Mouse (Mus musculus) hindbrain, embryonic 11.5 days (tissue): ENCODE results near the gene Arl6ip4. TPM values are rescaled to one million over a fixed set of nuclear protein-coding genes. Genes with fewer than 3 reads are reported as not detected.

Experiments
- ATAC-seq: fragments of 200-750 bp; cut with Nextera tagmentation; 2 replicates; pipeline ENCODE4 v1.8.0; 2017; ENCODE audit warnings: mild to moderate bottlenecking, moderate TSS enrichment, moderate library complexity; ENCODE audit not compliant: low FRiP score
- DNase-seq: peaks from one replicate; pipeline ENCODE4 v3.0.0-alpha.2; 2015; ENCODE audit warnings: low spot score
- H3K27ac ChIP-seq: fragments of 300-500 bp; sonication (generic); 2 replicates; pipeline ENCODE4 v1.5.1; 2014; ENCODE audit warnings: mild to moderate bottlenecking, low read depth, low read length
- H3K27me3 ChIP-seq: fragments of 300-500 bp; sonication (generic); 2 replicates; pipeline ENCODE4 v1.6.1; 2014; ENCODE audit warnings: mild to moderate bottlenecking, low read length, moderate library complexity, mixed read lengths; ENCODE audit not compliant: control insufficient read depth, insufficient read depth
- H3K36me3 ChIP-seq: fragments of 300-500 bp; sonication (generic); 2 replicates; pipeline ENCODE4 v1.6.1; 2014; ENCODE audit warnings: mild to moderate bottlenecking, low read length, moderate library complexity, mixed read lengths; ENCODE audit not compliant: control insufficient read depth, insufficient read depth
- H3K4me1 ChIP-seq: fragments of 300-500 bp; sonication (generic); replicated peaks from 2 replicates; pipeline ENCODE4 v1.6.1; 2014; ENCODE audit warnings: low read length, mixed read lengths; ENCODE audit not compliant: control insufficient read depth, insufficient read depth
- H3K4me2 ChIP-seq: fragments of 300-500 bp; sonication (generic); replicated peaks from 2 replicates; pipeline ENCODE4 v1.6.1; 2014; ENCODE audit warnings: mild to moderate bottlenecking, low read depth, low read length
- H3K4me3 ChIP-seq: fragments of 300-500 bp; sonication (generic); 2 replicates; pipeline ENCODE4 v1.5.1; 2014; ENCODE audit warnings: low read depth, low read length
- H3K9ac ChIP-seq: fragments of 300-500 bp; sonication (generic); 2 replicates; pipeline ENCODE4 v1.6.1; 2014; ENCODE audit warnings: low read depth, low read length
- H3K9me3 ChIP-seq: fragments of 300-500 bp; sonication (generic); 2 replicates; pipeline ENCODE4 v1.6.1; 2016; ENCODE audit warnings: low read length; ENCODE audit not compliant: control insufficient read depth
- WGBS: fragments of 180-500 bp; shearing (Covaris S2); extraction: QIAGEN DNeasy Blood & Tissue Kit; methylation state at CpG from one replicate; pipeline ENCODE4 v1.1.7; 2014; 5-methylcytosine and 5-hydroxymethylcytosine counted together
- polyA plus RNA-seq: library from polyadenylated mRNA; unstranded; fragments of >200 nt; fragmentation: Nextera tagmentation; extraction: Ambion mirVana; gene quantifications from 2 replicates; pipeline ENCODE4 v1.2.1, GENCODE M21; 2014

Gene Arl6ip4
- 80.8 and 91.5 TPM in 2 replicates for polyA plus RNA-seq

DNA sequence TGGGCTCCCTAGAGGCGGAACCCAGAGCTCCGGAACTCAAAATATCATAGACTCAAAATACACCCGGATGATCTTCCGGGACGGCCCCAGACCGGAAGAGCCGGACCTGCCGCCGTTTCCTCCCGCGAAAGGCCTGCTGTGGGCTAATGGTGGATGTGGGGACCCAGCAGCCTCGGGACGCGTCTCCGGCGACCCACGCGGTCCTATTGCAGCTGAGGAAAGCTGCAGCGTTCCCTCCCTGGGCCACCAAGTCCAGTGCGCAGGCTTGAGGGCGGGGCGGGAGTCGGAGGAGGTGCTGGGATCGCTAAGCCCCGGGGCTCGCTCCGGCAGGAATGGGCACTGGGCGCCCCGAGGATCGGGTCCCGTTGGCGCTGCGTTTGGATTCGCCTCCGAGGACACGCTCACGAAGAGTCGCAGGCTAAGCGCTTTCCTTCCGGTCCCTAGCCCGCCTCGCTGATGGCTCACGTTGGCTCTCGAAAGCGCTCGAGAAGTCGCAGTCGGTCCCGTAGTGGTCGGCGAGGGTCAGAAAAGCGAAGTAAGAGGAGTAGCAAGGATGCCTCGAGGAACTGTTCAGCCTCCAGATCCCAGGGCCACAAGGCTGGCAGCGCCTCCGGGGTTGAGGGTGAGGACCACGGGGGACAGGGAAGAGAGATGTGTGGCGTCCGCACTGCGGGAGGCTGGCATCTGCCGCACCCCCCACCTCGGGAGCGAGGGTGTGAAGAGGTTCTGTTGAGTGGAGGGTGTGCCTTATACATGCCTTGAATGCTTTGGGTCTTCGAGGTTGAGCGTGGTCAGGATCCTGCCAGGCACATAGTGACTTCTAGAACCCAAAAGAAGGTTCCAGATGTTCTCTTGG is at the start of gene Arl6ip4:
Gene Arl6ip4, plus strand, starts transcription at position 100 of the 856 bp plus-strand sequence.
- ATAC-seq (peak; percentile 20; the same call in 1 of the 2 replicates), DNase-seq (peak; percentile 85)
- Histone ChIP-seq H3K27me3 (no peaks in the 10 kb centered on the region), H3K4me3 (peak within 1 kb of the TSS; percentile 92), H3K36me3 (peaks cover 7% of the 10 kb centered on the region), H3K9ac (peak within 1 kb of the TSS; percentile 95), H3K4me2 (peak within 1 kb of the TSS; percentile 96), H3K9me3 (no peaks in the 10 kb centered on the region), H3K27ac (peak within 1 kb of the TSS; percentile 76), H3K4me1 (peaks cover 14% of the 10 kb centered on the region)
- 2% methylated on average over 64 of the region's 64 CpGs for WGBS

DNA sequence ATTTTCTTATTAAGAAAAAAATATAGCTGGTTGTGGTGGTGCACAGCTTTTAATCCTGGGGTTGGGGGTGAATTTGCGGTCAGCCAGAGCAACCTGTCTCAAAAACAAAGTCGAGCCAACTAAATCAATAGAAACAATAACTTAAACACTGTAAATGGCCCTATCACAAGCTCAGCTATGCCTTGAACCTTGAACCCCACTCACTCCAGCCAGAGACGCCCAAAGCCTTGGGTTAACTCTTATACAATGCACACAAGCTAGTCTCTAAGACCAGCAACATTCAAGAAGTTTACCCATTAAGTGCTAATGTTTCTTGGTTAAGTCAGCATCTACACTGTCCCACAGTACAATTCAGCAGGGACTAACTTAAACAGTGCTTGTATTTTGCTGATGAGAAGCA is 46.2 kb upstream of the Arl6ip4 start:
- no peak overlapping the region for H3K4me2 ChIP-seq
- DNase-seq (no peak), ATAC-seq (no peak)
- no peaks in the 10 kb centered on the region for H3K4me1 ChIP-seq
- H3K36me3 ChIP-seq = no peaks in the 10 kb centered on the region
- no peak overlapping the region for H3K27ac ChIP-seq
- 87% methylated on average over 3 of the region's 3 CpGs for WGBS
- H3K9me3 ChIP-seq = no peaks in the 10 kb centered on the region
- no peak overlapping the region for H3K4me3 ChIP-seq
- H3K9ac ChIP-seq = no peak overlapping the region
- no peaks in the 10 kb centered on the region for H3K27me3 ChIP-seq

DNA sequence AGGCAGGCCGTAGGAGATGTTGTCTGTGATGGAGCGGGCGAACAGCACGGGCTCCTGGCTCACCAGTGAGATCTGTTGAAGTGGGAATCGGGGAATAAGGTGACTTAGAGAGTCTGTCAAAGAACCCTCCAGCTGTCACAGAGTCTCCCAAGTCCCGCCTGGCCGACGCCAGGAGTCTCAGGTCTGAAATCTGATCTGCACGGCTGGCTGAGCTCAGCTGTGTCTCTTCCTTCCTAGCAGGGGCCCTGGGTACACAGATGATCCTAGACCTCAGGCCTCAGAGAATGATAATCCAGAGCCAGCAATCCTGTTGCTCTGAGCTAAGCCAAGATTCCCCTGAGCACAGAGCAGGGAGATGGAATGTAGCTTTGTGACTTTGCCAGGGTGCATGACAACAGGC is 42.2 kb upstream of the Arl6ip4 start:
- no peaks in the 10 kb centered on the region for H3K9me3 ChIP-seq
- WGBS = 55% methylated on average over 9 of the region's 9 CpGs
- no peak overlapping the region for H3K9ac ChIP-seq
- no peak for ATAC-seq
- H3K4me3 ChIP-seq = no peak overlapping the region
- no peaks in the 10 kb centered on the region for H3K27me3 ChIP-seq
- DNase-seq = no peak
- H3K4me2 ChIP-seq = no peak overlapping the region
- no peaks in the 10 kb centered on the region for H3K4me1 ChIP-seq
- no peaks in the 10 kb centered on the region for H3K36me3 ChIP-seq
- H3K27ac ChIP-seq = no peak overlapping the region

DNA sequence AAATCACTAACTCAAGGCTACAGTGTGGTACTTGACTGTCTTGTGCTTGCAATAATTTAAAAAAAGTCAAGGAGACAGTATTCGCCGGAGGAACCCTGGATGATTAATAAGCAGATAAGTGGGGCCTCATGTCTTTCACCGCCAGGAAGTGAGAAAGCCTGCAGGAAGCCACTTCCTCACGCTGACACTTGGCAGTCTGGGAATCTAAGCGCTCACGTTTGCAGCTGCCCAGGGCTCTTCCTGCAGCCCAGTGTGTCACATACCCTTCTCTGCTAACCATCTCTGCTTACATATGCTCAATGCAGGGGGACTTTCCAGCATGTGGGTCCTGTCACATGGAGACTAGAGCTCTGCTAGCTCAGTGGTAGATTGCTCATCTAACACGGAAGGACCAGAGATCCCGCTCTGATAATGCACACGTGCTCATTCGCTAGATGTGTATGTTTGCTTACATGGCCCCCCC is 41.0 kb upstream of the Arl6ip4 start:
- Histone ChIP-seq H3K4me2 (no peak overlapping the region), H3K27me3 (no peaks in the 10 kb centered on the region), H3K4me1 (0 out of 2 replicates have a peak, but pooled peaks cover 3% of the 10 kb centered on the region), H3K36me3 (no peaks in the 10 kb centered on the region), H3K9ac (no peak overlapping the region), H3K27ac (no peak overlapping the region), H3K9me3 (no peaks in the 10 kb centered on the region), H3K4me3 (no peak overlapping the region)
- no peak for ATAC-seq
- no peak for DNase-seq
- WGBS = 60% methylated on average over 10 of the region's 10 CpGs

DNA sequence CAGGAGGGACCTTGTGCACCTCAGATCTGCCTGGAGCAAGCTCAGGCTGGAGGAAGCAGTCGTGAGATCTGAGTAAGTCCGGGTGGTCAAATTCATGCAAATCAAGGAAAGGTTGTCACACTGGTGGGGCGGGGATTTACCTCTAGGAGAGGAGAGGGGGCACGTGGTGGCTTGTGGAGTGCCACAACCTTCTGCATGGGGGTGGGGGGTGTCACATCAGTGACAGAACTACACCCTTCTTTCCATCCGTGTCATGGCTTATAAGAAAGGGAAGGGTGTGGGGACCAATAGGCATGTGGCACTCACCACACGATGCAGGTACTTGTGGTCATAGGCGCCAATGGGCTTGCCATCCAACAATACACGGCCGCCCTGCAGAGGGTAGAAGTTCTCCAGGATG is 40.2 kb upstream of the Arl6ip4 start:
- no peak for ATAC-seq

DNA sequence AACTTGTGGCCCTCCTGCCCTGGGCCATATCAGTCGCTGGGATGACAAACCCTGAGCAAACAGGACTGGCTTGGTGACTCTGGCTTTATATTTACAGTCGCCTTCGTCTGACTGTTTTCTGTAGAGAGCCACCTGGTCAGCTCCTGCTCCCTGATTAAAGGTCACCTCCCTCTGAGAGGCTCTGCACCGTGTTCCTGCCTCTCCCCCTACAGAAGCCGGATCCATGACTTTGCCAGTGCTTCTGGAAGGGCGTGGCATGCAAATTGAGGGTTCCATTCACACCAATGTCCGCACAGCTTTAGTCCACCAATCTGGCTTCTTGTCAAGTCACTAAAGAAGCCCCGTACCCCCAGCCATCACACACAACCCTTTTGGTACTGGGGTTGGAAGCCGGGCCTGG is 39.3 kb upstream of the Arl6ip4 start:
- Histone ChIP-seq H3K4me1 (0 out of 2 replicates have a peak, but pooled peaks cover 3% of the 10 kb centered on the region), H3K4me3 (no peak overlapping the region), H3K9me3 (no peaks in the 10 kb centered on the region), H3K27ac (no peak overlapping the region), H3K9ac (no peak overlapping the region), H3K4me2 (no peak overlapping the region), H3K27me3 (no peaks in the 10 kb centered on the region), H3K36me3 (no peaks in the 10 kb centered on the region)
- no peak for DNase-seq
- ATAC-seq = no peak
- 45% methylated on average over 9 of the region's 9 CpGs for WGBS

More for the DNA sequence above, 40.2 kb upstream of the Arl6ip4 start:
- Histone ChIP-seq H3K4me1 (0 out of 2 replicates have a peak, but pooled peaks cover 3% of the 10 kb centered on the region), H3K4me3 (no peak overlapping the region), H3K36me3 (no peaks in the 10 kb centered on the region), H3K27ac (no peak overlapping the region), H3K27me3 (no peaks in the 10 kb centered on the region), H3K9ac (no peak overlapping the region), H3K9me3 (no peaks in the 10 kb centered on the region), H3K4me2 (no peak overlapping the region)
- 71% methylated on average over 9 of the region's 9 CpGs for WGBS
- no peak for DNase-seq

DNA sequence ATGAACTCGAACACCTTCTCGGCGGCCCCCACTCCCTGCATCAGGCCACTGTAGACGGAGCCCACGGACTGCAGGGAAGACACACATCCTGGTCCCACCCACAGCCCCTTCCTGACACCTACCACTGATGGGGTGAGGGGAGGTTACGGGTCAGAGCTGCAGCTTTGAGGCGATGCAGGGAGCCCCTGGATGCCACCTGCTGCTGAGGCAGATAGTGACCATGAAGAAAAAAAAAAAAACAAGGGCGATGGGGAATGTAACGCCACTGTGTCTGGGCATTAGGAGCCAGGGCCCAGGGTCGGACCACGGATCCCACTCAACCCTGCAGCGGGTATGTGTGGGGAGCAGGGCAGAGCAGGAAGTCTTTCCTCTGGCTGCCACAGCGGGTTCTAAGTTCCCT is 38.6 kb upstream of the Arl6ip4 start:
- 75% methylated on average over 13 of the region's 13 CpGs for WGBS
- Histone ChIP-seq H3K4me3 (no peak overlapping the region), H3K36me3 (no peaks in the 10 kb centered on the region), H3K27me3 (no peaks in the 10 kb centered on the region), H3K27ac (no peak overlapping the region), H3K4me2 (no peak overlapping the region), H3K4me1 (0 out of 2 replicates have a peak, but pooled peaks cover 3% of the 10 kb centered on the region), H3K9me3 (no peaks in the 10 kb centered on the region), H3K9ac (no peak overlapping the region)
- ATAC-seq = no peak
- DNase-seq = no peak

DNA sequence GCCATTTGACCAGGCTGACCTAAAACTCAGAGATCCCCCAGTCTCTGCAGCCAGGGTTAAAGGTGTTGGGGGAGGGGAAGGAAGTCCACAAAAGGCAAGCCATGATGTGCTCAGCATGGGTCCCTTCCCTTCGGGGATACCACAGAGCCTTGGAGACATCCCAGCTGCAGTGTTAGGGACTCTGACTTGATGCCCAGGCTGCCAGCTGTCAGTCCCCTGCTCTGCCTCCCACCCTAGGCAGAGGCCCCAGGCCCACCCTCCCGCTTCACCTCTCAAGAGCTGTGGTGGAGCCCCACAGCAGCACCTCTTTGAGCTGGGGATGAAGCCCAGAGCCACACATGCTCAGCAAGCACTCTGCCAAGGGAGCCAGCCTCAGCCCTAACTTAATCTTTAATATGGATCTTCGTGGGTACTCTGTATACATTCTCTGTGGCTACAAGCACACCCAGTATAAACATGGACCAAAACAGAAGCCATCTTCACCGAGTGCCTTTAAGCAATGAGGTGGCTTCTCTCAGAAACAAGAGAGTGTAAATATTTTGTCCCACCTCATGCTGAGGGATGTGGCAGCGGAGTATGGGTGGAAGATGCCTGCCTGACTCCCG is 37.9 kb upstream of the Arl6ip4 start:
- 61% methylated on average over 6 of the region's 6 CpGs for WGBS

More for the DNA sequence above, 37.9 kb upstream of the Arl6ip4 start:
- no peak overlapping the region for H3K4me3 ChIP-seq
- H3K9me3 ChIP-seq = no peaks in the 10 kb centered on the region
- no peak overlapping the region for H3K9ac ChIP-seq
- no peak overlapping the region for H3K27ac ChIP-seq
- DNase-seq = no peak
- H3K36me3 ChIP-seq = no peaks in the 10 kb centered on the region
- H3K4me2 ChIP-seq = no peak overlapping the region
- H3K4me1 ChIP-seq = 0 out of 2 replicates have a peak, but pooled peaks cover 3% of the 10 kb centered on the region
- H3K27me3 ChIP-seq = no peaks in the 10 kb centered on the region
- no peak for ATAC-seq
